Mouse (Mus musculus) yolk sac, embryonic 10.5 days (tissue): ENCODE measurements around the gene Snrnp48.
A peak's percentile ranks its signal among the peaks of the same experiment; 100 is the strongest.

Source experiments
- DNase-seq: peaks from one replicate; pipeline ENCODE4 v3.0.0-alpha.2; 2017; ENCODE audit warnings: low spot score

Gene Snrnp48

GRCm38 (mm10) chr13:38204702-38205482, at the start of gene Snrnp48:
TSS of gene Snrnp48 (plus strand) at chr13:38204938.
- DNase-seq: peak; percentile 90

GRCm38 (mm10) chr13:38155523-38155922, 49.2 kb upstream of the Snrnp48 start:
- DNase-seq: peak; percentile 84

DNA sequence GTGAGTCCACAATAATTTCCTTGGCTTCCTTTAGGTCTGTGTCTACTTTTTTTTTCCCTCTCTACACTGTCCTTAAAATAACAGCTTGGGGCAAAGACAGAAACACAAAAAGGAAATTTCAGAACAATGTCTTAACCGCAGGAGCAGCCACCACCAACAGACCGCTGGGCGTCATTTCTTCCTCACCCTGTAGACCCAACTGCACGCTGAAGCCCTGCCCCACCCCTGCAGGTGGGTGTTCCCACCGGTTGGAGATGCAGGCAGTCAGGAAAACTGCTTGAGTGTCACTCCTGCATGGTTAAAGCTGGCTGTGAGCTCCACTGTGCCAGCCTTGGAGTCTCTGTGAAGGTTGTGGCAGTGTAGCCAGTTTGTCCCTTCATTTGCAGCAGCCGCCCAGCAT, 47.1 kb upstream of the Snrnp48 start:
- no peak for DNase-seq

GRCm38 (mm10) chr13:38162002-38162401, 42.7 kb upstream of the Snrnp48 start:
- no peak for DNase-seq

- peak; percentile 23 for DNase-seq
Observed at GRCm38 (mm10) chr13:38162668-38163067, 42.1 kb upstream of the Snrnp48 start.

GRCm38 (mm10) chr13:38164932-38165331, 39.8 kb upstream of the Snrnp48 start:
- DNase-seq: no peak

GRCm38 (mm10) chr13:38167056-38167455, 37.7 kb upstream of the Snrnp48 start:
- DNase-seq: peak; percentile 53

- DNase-seq: peak; percentile 83
Observed at GRCm38 (mm10) chr13:38170707-38171144, 34.0 kb upstream of the Snrnp48 start.

DNA sequence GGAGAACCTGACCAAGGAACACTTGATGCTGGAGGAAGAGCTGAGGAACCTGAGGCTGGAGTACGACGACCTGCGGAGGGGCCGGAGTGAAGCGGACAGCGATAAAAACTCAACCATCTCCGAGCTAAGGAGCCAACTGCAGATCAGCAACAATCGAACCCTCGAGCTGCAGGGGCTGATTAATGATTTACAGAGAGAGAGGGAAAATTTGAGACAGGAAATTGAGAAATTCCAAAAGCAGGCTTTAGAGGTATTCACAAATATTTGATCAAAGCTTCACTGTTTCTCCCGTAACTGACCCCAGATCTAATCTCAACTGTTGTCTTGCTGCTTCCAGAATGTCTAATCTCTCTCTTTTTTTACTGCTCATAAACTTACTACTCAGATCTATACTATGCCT, 11.3 kb upstream of the Snrnp48 start:
- peak; percentile 65 for DNase-seq

DNA sequence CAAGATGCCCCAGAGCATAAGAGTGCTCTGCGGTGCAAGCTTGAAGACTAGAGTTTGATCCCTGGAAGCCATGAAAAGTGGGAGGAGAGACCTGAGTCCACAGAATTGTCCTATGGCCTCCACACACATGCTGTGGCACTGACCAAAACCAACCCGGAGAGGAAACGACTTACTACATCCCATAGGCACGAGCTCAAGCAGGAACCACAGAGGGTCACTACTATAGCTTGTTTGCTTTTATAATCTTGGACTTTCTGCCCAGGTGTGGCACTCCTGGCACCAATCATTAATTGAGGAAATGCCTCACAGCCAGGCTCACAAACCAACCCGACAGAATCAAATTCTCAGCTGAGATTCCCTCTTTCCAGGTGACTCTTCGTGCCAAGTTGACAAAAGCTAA, 3.3 kb upstream of the Snrnp48 start:
- DNase-seq: no peak

DNA sequence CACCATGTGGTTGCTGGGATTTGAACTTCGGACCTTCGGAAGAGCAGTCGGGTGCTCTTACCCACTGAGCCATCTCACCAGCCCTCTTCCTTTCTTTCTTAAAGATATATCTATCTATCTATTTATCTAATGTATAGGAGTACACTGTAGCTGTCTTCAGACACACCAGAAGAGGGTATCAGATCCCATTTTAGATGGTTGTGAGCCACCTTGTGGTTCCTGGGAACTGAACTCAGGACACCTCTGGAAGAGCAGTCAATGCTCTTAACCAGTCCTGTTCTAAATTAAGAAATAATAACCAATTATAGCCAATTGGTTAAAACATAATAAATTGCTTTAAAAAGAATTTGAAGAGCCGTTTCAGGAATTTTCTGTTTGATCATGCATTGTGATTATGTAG, 567 bp upstream of the Snrnp48 start:
- no peak for DNase-seq

DNA sequence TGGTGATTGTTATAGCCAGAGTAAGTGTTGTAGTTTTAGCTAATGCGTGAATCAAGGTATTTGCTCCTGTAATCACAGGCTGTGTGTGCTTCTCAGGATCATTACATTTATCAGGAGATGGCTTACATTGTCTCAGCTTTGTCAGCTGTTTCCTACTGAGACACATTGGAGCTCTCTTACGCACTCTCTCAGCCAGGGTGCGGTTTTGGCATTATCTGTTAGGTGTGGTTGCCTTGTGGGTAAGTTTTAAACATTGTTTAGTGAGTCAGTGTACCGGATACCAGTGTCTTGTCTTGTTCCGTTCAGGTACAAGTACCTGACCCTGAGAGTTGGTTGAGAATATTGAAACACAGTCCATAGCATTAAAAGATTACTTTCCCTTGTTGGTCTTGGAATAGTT, 6.4 kb downstream of the Snrnp48 start:
- DNase-seq: no peak

- DNase-seq: no peak
Observed at GRCm38 (mm10) chr13:38218686-38219085, 13.9 kb downstream of the Snrnp48 start.

DNA sequence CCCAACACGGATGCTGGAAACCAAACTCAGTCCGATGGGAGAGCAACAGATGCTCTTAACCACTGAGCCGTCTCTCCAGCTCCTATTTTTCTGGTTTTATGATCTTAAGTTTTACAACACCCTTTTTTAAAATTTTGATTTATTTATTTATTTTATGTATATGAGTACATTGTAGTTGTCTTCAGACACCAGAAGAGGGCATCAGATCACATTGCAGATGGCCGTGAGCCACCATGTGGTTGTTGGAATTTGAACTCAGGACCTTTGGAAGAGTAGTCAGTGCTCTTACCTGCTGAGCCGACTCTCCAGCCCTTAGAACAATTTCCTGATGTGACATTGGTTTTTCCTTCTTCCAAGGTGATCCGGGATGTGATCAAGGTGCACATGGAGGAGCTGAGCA, 15.6 kb downstream of the Snrnp48 start:
- no peak for DNase-seq

DNA sequence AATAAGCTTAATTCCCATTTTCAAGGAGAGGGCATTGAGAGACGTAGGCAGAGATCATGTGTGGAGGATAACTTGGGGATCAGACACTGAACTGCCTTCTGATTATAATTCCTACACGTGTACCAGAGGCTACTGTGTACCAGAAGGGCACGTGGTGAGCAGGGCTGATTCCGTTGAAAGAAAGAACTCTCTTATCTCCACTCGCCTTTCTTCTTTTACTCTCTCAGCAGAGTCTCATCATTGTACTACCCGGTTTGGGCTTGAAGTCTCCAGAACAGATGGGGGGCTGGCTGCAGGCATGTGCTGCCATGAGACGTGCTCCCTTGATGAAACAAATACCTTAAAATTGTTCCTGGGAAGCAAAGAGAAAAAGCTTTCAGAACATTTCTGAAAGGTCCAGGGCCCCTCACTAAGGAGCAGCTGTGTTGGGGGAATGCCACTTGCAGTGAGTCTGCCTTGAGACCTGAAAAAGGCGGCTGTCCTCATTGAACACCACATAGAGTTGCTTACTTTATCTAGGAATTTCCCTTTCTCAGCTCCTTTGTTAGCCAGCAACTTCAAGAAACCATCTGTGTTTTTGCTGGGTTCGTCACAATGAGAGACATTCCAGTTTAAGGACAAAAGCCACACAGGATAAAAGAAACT, 25.6 kb downstream of the Snrnp48 start:
- no peak for DNase-seq

- DNase-seq: no peak
Observed at GRCm38 (mm10) chr13:38232411-38232810, 27.7 kb downstream of the Snrnp48 start.

DNA sequence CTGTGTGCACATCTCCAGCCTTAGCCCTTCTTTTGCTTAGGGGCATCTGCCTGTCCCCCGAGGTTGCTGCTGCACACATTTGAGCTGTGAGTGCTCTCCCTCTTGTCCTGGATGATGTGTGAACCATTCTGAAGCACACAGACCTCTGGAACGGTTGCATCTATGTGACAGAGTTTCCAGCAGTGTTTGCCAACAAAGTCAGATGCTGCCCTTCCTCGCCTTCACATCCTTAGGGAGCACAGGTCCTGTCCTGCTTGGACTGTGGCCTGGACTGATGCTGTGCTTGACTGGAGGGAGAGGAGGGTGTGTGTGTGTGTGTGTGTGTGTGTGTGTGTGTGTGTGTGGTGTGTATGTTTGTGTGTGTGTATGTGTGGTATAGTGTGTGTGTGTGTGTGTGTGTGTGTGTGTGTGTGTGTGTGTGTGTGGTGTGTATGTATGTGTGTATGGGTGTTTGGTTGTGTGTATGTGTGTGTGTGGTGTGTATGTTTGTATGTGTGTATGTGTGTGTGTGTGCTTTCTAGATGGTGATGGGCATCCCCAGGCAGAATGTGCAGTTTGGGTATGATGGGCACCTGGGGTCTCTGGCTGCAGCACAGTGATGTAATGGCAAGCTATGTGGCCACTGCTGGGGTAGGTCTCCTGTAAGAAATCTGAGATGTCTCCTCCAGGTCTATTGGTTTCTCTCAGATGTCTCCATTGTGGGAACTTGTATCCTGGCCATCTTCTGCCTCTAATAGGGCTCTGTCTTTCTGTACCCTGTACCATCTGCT, 28.3 kb downstream of the Snrnp48 start:
- DNase-seq: no peak

GRCm38 (mm10) chr13:38234651-38235050, 29.9 kb downstream of the Snrnp48 start:
- DNase-seq: no peak

DNA sequence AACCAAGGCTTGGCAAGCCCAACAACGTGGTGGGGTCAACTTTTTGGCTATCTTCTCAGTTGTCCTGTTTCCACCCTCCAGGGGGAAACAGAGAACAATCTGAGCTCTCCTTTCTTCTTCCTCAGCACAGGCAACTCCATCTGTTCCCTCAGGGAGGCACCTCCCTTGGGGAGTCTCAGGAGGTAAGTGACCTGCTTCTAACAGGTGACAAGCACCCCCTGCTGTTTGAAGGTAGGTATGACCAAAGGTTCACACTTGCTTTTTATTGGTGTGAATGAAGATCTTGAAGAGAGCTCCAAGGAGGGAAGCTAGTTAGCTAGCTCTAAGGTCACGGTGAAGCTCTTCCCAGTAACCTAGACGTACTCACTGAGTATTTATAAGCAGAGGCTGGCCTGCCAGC, 30.6 kb downstream of the Snrnp48 start:
- no peak for DNase-seq

GRCm38 (mm10) chr13:38248151-38248550, 43.4 kb downstream of the Snrnp48 start:
- no peak for DNase-seq

- DNase-seq: no peak
Observed at GRCm38 (mm10) chr13:38251226-38251625, 46.5 kb downstream of the Snrnp48 start.

DNA sequence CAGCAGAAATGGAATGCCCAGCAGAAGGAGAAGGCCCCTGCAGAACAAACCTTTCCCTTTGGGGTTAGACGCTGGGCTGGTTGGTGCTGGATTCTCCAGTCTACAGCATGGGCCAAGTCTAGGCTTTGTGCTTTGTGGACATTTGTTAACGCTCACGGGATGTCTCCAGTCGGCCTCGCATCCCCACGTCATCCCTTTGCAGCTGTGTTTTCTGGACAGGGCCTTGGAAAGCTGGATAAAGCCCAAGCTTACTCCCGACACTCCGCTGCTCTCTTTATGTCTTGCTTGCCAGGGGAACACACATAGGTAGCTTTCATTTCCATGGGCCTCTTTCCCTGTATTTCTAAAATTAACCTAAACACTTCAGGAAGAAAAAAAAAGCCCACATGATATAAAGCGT, 49.0 kb downstream of the Snrnp48 start:
- no peak for DNase-seq

DNA sequence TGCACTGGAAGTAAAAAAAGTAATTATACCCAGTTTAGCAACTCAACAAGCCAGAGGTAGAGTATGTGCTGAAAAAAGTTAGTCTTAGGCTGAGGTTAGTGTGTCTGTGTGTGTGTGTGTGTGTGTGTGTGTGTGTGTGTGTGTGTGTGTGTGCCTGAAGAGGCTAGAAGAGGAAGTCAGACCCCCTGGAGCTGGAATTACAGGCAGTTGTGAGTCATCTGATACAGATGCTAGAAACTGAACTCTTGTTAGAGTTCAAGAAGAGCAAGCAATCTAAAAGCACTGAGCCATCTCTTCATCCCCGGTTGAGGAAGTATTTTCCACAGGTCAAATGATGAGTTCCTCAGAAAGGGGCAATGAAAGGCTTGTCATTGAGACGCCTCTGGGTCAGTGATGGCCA, 54.2 kb downstream of the Snrnp48 start:
- no peak for DNase-seq
